Mouse (Mus musculus) kidney, embryonic 16.5 days (tissue): ENCODE measurements around the gene Pole3. TPM values are rescaled to one million over a fixed set of nuclear protein-coding genes. Genes with fewer than 3 reads are reported as not detected.

Experiments used
- polyA plus RNA-seq: library from polyadenylated mRNA; unstranded; fragments of >200 nt; fragmentation: Nextera tagmentation; extraction: Ambion mirVana; gene quantifications from 2 replicates; pipeline ENCODE4 v1.2.1, GENCODE M21; 2015

Gene Pole3
- polyA plus RNA-seq, 1 experiment from 2014 or later, result 102 TPM

Other genes starting within 250 kb of the Pole3 start
- gene Fkbp15, start 164.5 kb downstream of the Pole3 start, polyA plus RNA-seq, result 26.2 and 29.2 TPM in 2 replicates
- 60.3 and 61.2 TPM in 2 replicates for gene Slc31a1, start 164.3 kb downstream of the Pole3 start, polyA plus RNA-seq
- 147 and 149 TPM in 2 replicates for gene Cdc26, start 116.4 kb downstream of the Pole3 start, polyA plus RNA-seq
- gene Prpf4, start 116.3 kb downstream of the Pole3 start, polyA plus RNA-seq, result 25.2 and 25.8 TPM in 2 replicates
- gene Rnf183, start 89.8 kb downstream of the Pole3 start, polyA plus RNA-seq, result 0.40 and 0.95 TPM in 2 replicates
- 13.2 and 14.3 TPM in 2 replicates for gene Wdr31, start 54.2 kb downstream of the Pole3 start, polyA plus RNA-seq
- 25.9 and 28.3 TPM in 2 replicates for gene Bspry, start 45.0 kb downstream of the Pole3 start, polyA plus RNA-seq
- gene Hdhd3, start 21.6 kb downstream of the Pole3 start, polyA plus RNA-seq, result 17.3 and 20.6 TPM in 2 replicates
- 108 and 113 TPM in 2 replicates for gene Alad, start 5.2 kb downstream of the Pole3 start, polyA plus RNA-seq
- 0.49 and 0.67 TPM in 2 replicates for gene 4933430I17Rik, start 301 bp upstream of the Pole3 start, polyA plus RNA-seq
- 57.7 and 62.0 TPM in 2 replicates for gene Rgs3, start 34.8 kb upstream of the Pole3 start, polyA plus RNA-seq